Mouse (Mus musculus) T-helper 1 cell (primary cell): ENCODE measurements at regions not wholly inside any gene's neighbourhood (a gene's known extent, or its start where the extent isn't known, plus 50 kb on each side); places are given as distances from the start of the nearest gene placed in this dataset.

Experiments
- in situ Hi-C: fragments of 300-600 bp; cut with MboI, MseI; formaldehyde crosslinking; loops from one replicate; pipeline ENCODE4 v1.15.1; 2025; ENCODE audit warnings: high pct_unique_total_duplicates

GRCm38 (mm10) chr1:193484977-193485376, 114.9 kb upstream of the Camk1g start:
- in situ Hi-C loops: no loop called here

- in situ Hi-C loops: no loop called here
Observed at GRCm38 (mm10) chr1:193477298-193477697, 107.2 kb upstream of the Camk1g start.

GRCm38 (mm10) chr1:193476805-193477204, 106.7 kb upstream of the Camk1g start:
- in situ Hi-C loops: no loop called here

GRCm38 (mm10) chr1:193466306-193466705, 96.2 kb upstream of the Camk1g start:
- in situ Hi-C loops: no loop called here

GRCm38 (mm10) chr1:193459735-193460134, 89.6 kb upstream of the Camk1g start:
- in situ Hi-C loops: no loop called here

GRCm38 (mm10) chr1:193457908-193458307, 87.8 kb upstream of the Camk1g start:
- in situ Hi-C loops: no loop called here

- in situ Hi-C loops: no loop called here
Observed at GRCm38 (mm10) chr1:193453654-193454053, 83.6 kb upstream of the Camk1g start.

GRCm38 (mm10) chr1:193451471-193452135, 81.5 kb upstream of the Camk1g start:
- in situ Hi-C loops: no loop called here

- in situ Hi-C loops: no loop called here
Observed at GRCm38 (mm10) chr1:193450814-193451213, 80.7 kb upstream of the Camk1g start.

- in situ Hi-C loops: no loop called here
Observed at GRCm38 (mm10) chr1:193450201-193450600, 80.1 kb upstream of the Camk1g start.

GRCm38 (mm10) chr1:193449394-193450103, 79.5 kb upstream of the Camk1g start:
- in situ Hi-C loops: loop anchor here (5.0 kb wide), 1 partner anchor 133 kb away; no protein-coding TSS in a partner anchor

GRCm38 (mm10) chr1:193448793-193449393, 78.8 kb upstream of the Camk1g start:
- in situ Hi-C loops: loop anchor here (5.0 kb wide), 1 partner anchor 133 kb away; no protein-coding TSS in a partner anchor

- in situ Hi-C loops: loop anchor here (5.0 kb wide), 1 partner anchor 135 kb away; no protein-coding TSS in a partner anchor
Observed at GRCm38 (mm10) chr1:193447647-193448046, 77.5 kb upstream of the Camk1g start.

GRCm38 (mm10) chr1:193443964-193444676, 74.0 kb upstream of the Camk1g start:
- in situ Hi-C loops: no loop called here

- in situ Hi-C loops: no loop called here
Observed at GRCm38 (mm10) chr1:193440512-193440911, 70.4 kb upstream of the Camk1g start.

GRCm38 (mm10) chr1:193434281-193434680, 64.2 kb upstream of the Camk1g start:
- in situ Hi-C loops: no loop called here

GRCm38 (mm10) chr1:193433493-193434021, 63.5 kb upstream of the Camk1g start:
- in situ Hi-C loops: no loop called here

- in situ Hi-C loops: no loop called here
Observed at GRCm38 (mm10) chr1:193430231-193430630, 60.1 kb upstream of the Camk1g start.

- in situ Hi-C loops: no loop called here
Observed at GRCm38 (mm10) chr1:193423653-193424075, 53.6 kb upstream of the Camk1g start.

- in situ Hi-C loops: no loop called here
Observed at GRCm38 (mm10) chr1:193422886-193423285, 52.8 kb upstream of the Camk1g start.

- in situ Hi-C loops: no loop called here
Observed at GRCm38 (mm10) chr1:193421820-193422219, 51.7 kb upstream of the Camk1g start.

GRCm38 (mm10) chr1:193421414-193421813, 51.3 kb upstream of the Camk1g start:
- in situ Hi-C loops: no loop called here
